Mouse (Mus musculus): ENCODE results near the gene Mbnl1.
"Not testable (repeated sequence)": the region's sequence is repeated elsewhere in the genome, so short reads cannot be mapped to it uniquely, and the experiment has no call there.

Gene Mbnl1

GRCm38 (mm10) chr3:60472681-60473177 is at the start of gene Mbnl1:
Gene Mbnl1, plus strand, starts transcription at chr3:60472830.
- DNase-seq (ENCODE audit: low read depth, low spot score) = peak; percentile 90

GRCm38 (mm10) chr3:60424148-60424547 is 48.5 kb upstream of the Mbnl1 start:
- no peak for DNase-seq (ENCODE audit: low read depth, low spot score)

- no peak for DNase-seq (ENCODE audit: low read depth, low spot score)
Measured at GRCm38 (mm10) chr3:60429049-60429448, 43.6 kb upstream of the Mbnl1 start.

- DNase-seq (ENCODE audit: low read depth, low spot score) = no peak
Measured at GRCm38 (mm10) chr3:60437254-60437653, 35.4 kb upstream of the Mbnl1 start.

GRCm38 (mm10) chr3:60437678-60438232 is 34.9 kb upstream of the Mbnl1 start:
- DNase-seq (ENCODE audit: low read depth, low spot score) = no peak

- DNase-seq (ENCODE audit: low read depth, low spot score) = peak; percentile 49
Measured at GRCm38 (mm10) chr3:60438715-60439114, 33.9 kb upstream of the Mbnl1 start.

GRCm38 (mm10) chr3:60461828-60462521 is 10.7 kb upstream of the Mbnl1 start:
- DNase-seq (ENCODE audit: low read depth, low spot score) = peak; percentile 66

- not testable (repeated sequence) for DNase-seq (ENCODE audit: low read depth, low spot score)
Measured at GRCm38 (mm10) chr3:60468667-60469066, 4.0 kb upstream of the Mbnl1 start.

- DNase-seq (ENCODE audit: low read depth, low spot score) = peak; percentile 74
Measured at GRCm38 (mm10) chr3:60469170-60469805, 3.3 kb upstream of the Mbnl1 start.

- no peak for DNase-seq (ENCODE audit: low read depth, low spot score)
Measured at GRCm38 (mm10) chr3:60472011-60472680, 484 bp upstream of the Mbnl1 start.

- DNase-seq (ENCODE audit: low read depth, low spot score) = peak; percentile 87
Measured at GRCm38 (mm10) chr3:60473861-60474653, 1.4 kb downstream of the Mbnl1 start.

- no peak for DNase-seq (ENCODE audit: low read depth, low spot score)
Measured at GRCm38 (mm10) chr3:60474654-60474972, 2.0 kb downstream of the Mbnl1 start.

GRCm38 (mm10) chr3:60475055-60475454 is 2.4 kb downstream of the Mbnl1 start:
- peak; percentile 77 for DNase-seq (ENCODE audit: low read depth, low spot score)

- peak; percentile 73 for DNase-seq (ENCODE audit: low read depth, low spot score)
Measured at GRCm38 (mm10) chr3:60476751-60477255, 4.2 kb downstream of the Mbnl1 start.

GRCm38 (mm10) chr3:60478433-60478832 is 5.8 kb downstream of the Mbnl1 start:
- peak; percentile 75 for DNase-seq (ENCODE audit: low read depth, low spot score)

GRCm38 (mm10) chr3:60480716-60481115 is 8.1 kb downstream of the Mbnl1 start:
- DNase-seq (ENCODE audit: low read depth, low spot score) = peak; percentile 60

GRCm38 (mm10) chr3:60481740-60482399 is 9.2 kb downstream of the Mbnl1 start:
- DNase-seq (ENCODE audit: low read depth, low spot score) = peak; percentile 87

- DNase-seq (ENCODE audit: low read depth, low spot score) = no peak
Measured at GRCm38 (mm10) chr3:60483305-60483704, 10.7 kb downstream of the Mbnl1 start.

- peak; percentile 67 for DNase-seq (ENCODE audit: low read depth, low spot score)
Measured at GRCm38 (mm10) chr3:60485987-60486712, 13.5 kb downstream of the Mbnl1 start.

GRCm38 (mm10) chr3:60486713-60487170 is 14.1 kb downstream of the Mbnl1 start:
- DNase-seq (ENCODE audit: low read depth, low spot score) = no peak
